Mouse (Mus musculus): ENCODE results near the gene Sirt5.

Sirt5 gene

DNA sequence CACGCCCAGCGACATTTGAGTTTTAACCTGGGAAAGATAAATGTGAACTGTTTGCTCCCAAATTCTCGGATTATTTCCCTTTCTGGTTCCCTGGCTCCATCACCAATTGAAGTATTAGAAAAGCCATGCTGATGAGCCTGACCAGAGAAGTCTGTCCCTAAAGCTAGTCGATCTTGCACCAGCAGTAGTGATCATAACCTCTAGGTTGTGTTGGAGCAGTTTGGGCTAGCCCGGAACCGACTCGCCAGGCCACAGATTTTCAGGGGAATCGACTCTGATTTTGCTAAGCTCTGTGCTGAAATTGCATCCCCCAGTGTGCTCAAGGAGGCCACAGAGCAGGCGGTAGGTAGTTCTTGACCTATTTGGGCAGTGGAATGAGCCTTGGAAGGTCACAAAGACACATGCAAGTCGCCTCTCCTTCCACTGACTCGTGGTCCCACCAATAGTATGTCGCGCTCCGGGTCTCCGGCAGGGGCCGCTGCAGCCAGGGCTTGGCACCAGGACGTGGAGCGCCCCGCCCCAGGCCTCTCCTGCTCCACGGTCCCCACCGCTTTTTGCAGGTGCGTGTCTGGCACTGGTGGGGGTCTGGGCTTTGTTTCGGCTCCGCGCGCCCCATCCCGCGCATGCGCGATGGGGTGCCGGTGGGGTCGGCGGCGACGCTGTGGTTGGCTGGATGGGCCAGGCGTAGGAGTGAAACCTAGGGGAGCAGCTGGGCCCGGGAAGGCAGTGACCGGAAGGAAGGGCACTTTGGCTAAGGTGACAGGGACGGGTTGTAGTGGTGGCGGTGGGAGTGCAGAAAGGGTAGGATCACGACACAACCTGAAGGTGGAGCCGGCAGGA, at the start of gene Sirt5:
Sirt5 (plus strand) TSS at position 512 of the 840 bp plus-strand sequence.
- DNase-seq, result peak; percentile 94

DNA sequence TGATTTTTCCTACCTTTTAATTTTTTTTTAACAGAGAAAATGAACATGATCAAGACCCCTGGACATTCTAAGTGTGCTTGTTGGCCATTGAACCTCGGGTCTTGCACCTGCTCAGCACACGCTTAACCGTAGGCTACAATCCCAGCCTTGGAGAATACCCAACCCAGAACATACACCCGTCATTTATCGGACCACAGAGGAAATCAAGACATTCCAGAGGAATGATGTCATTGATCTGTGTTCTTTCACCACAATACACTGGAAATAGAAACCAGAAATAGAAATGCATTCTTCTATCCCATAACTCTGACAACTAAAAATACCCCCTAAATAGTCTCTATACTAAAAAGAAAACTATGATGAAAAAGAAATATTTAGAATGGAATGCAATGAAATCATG, 47.9 kb upstream of the Sirt5 start:
- DNase-seq, result no peak

DNA sequence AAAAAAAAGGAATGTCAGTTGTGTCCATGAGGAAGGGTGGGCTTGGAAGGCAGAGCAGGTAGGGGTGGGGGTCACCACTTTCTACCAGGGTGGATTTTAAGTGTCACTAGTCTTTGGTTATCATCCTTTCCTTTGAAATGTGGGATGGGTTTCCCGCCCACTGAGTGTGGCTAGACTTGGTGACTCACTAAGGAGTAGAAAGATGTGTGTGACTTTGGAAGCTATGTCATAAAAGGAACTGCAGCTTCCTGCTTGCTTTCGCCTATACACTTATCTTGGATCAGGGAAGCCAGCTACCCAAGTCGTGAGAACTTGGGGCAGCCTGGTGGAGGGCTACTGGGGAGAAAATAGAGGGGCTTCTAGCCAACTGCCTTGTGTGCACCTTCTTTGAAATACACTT, 45.9 kb upstream of the Sirt5 start:
- no peak for DNase-seq

DNA sequence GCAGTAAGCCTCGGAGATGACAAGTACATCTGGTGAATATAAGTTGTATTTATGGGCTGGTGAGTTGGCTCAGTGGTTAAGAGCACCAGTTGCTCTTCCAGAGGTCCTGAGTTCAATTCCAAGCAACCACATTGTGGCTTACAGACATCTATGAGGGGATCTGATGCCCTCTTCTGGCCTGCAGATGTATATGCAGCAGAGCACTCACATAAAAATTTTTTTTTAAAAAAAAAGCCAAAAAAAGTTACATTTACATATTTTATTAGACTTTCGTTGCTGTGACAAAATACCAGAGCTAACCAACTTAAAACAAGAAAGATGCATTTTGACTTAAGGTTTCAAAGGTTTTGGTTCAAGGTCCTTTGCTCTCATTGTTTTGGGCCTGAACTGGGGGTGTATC, 43.8 kb upstream of the Sirt5 start:
- peak; percentile 48 to 50 for DNase-seq

DNA sequence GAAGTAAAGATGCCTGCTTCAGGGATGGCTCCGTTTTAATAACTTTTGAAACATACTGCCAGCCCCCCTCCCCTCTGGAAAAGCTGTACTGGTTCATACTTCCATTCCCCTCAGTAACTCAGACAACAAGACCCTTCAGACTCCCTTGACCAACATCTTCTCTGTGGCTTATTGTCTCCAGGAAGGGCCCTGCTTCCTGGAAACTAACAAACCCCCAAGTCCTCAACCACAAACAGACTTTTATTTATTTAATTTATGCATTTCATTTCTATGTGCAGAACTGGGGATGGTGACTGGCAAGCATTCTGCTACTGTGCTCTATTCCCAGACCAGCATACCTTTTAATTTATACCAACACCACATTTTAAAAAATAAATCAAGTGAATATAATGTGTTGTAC, 39.9 kb upstream of the Sirt5 start:
- no peak for DNase-seq

DNA sequence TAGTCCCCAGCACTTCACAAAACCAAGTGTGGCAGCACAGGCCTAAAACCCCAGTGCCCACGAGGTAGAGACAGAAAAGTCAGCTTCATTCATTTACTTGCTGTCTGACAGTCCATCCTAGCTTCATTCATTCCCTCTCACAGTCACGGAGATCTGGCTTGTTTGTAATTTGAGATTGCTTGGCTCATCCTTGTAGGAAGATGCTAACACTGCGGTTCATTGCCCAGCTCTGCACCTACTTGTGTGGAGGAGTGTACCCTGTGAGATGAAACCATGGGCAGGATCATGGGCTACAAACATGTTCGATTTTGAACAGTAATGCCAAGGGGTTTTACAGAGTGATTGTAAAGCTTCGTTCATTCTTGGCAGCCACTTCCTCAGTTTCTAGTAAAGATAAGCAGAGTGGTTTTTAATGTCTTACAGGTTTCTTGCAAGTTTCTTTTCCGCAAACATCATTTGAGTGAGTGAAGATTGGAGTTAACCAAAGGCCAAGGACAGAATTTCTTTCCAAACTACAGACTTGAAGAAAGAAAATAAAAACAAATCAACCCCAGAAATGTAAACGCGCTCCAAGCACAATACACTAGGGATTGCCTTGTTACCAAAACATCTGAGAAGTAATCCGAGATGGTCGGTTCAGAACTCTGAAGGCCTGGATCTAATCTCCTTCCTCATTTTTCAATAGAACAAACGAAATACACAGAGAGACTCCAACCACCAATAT, 33.4 kb upstream of the Sirt5 start:
- no peak for DNase-seq

DNA sequence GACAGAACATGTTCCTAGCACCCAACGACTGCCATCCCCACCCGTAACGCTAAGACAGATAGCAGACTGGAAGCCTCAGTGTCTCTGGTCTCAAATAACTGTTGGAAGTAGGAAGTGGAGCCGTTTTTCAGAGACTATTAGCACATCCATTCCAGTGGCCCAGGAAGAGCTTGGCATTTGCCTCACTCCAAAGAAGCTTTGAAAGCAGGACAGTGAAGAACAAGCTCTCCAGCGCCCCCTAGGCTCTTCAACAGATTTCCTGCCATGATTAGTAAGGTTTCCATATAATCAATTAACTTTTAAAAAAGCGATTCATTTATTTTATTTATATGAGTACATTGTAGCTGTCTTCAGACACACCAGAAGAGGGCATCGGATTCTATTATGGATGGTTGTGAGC, 32.7 kb upstream of the Sirt5 start:
- DNase-seq, result peak; percentile 48 to 51

DNA sequence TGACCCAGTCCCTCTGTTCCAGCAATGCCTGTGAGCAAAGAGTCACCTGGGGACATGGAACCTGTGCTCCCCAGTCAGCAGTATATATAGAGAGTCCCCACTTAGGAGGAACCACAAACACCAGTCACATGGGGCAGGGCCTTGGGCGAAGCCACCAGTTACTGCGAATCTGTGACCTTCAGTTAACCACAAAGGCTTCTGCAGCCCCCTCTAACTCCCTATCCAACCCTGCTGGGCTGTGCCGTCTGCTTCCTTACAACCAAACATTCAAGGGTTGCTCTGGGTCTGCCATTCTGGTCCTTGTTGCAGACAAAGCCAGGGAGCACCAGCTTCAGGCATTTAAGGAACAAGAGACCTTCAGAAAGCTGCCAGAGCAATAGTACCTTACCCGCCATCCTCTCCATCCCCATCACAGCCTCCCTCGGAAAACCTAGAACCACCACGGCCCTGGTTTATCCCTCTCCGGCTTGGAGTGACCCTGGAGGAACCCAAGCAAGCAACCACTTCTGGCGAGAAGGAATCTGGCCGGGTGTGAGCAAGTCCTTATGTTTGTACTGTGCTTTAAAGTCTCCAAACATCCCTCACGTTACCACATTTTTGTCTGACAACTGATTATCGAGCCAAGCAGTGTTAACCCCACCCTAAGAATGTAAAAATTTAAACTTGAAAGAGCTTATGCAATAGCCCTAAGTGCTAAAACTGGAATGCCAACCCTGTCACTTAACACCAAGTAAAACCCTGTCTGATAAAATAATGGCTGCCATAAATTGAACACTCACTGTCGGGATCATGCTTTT, 28.7 kb upstream of the Sirt5 start:
- DNase-seq, result no peak

DNA sequence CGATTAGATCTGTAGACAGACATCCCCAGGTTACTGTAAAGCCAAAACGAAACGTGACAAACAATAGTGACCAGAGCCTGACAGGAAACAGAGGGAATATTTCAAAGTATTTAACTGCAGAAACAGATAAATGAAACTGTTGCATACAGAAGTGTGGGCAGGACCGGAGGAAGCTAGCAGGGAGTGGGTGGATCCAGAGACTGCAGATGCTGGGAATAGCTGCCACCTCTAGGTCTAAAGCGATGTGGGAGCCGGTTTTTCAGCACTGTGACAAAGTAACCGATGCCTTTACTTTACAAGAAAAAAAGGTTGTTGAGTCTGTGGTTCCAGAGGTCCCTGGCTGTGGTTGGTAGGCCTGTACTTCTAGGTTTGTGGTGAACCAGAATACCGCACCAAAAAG, 27.3 kb upstream of the Sirt5 start:
- DNase-seq, result no peak

DNA sequence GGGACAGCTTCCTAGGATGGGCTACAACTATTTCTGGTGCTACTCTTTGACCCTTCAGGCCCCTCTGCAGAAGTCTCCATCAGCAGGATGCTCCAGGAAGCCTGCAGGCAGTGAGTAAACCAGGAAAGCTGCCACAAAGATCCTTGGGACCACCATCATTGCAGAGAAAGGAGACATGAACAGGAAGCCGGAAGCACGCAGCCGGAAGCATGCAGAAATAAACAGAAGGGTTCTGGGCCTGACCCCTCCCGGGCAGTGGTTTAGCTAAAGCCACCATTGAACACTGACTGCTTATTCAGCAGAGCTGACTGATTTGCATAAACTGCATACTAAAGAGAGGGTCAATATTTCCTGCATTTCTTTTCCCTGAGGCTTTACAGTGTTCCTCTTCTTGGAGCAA, 26.7 kb upstream of the Sirt5 start:
- no peak for DNase-seq

DNA sequence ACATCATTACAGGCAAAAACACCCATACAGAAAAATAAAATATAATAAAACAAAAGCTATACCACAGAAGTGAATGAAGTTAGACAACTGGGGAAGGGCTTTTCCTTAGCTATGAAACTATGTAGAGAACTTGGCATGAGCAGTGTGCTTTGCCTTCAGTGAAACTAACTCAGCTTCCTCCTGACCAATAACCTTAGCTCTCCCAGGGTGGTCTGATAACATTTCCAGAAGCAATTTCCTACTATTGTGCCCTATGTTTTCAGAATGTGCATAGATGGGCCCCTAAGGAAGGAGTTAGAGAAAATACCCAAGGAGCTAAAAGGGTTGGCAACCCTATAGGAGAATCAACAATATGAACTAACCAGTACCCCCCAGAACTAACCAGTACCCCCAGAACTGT, 18.5 kb upstream of the Sirt5 start:
- no peak for DNase-seq

DNA sequence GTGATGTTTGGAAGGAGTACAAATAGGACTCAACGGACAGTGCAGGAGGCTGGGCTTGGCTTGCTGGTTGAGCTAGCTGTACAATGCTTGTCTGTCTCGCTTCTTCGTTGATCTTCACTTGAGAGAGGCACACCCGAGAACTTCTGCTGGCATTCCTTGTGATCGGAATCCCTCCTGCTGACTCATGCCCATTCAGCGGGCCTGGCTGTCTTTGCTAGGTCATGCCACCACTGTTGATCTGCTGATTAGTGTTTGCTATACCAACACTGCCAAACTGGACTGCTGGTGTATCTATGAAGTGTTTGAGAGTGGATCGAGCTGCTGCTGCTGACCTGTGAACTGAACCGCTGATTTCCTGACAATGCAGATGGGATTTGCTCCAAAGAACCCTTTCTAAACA, 15.9 kb upstream of the Sirt5 start:
- no peak for DNase-seq

DNA sequence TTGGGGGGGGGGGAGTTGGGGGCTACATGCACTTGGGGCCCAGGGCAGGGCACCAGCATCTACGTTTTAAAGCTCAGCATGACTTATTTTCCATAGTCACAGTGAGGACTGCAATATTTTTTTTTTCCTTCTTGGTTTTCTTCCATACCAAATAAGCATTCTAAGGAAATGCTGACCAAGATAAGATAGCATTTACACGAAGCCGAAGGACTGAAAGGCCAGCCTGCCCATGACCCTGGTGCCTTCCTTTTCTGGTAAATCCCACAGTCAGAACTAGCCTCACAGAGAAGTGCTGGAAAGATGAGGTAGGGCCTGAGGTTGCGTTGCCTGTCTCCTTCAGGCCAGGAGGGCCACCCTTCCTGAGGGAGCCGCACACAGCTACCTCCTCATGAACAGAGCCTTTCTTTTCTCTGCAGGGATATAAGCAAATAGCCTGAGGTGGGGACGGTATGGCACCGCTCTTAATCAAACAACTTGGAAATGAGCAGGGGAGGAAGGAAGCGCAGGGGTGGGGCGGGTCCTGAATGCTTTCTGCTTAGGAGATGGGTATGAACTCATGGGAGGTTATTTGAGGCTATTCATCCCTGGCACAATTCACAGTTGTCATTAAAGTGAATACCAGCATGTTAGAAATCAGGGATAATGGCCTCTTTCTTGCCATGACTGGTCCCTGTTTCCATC, 14.7 kb upstream of the Sirt5 start:
- DNase-seq, result no peak

DNA sequence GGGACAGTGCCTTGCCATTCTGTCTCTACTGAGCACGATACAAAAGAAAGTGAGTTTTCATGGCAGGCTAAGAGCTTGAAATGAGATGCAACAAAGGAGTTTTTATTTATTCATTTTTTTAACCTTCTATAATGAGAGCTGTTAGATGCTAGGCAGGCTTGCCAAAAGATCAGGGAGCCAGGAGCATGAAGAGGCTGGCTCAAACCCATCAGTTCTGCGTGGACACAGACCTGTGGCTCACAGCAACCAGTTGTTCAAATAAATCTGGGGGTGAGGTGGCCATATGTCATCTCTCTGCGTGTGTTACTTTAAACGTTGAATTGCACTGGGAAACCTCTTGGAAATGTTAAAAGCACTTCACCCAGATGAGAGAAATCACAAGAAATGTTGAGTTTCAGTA, 11.9 kb upstream of the Sirt5 start:
- no peak for DNase-seq

DNA sequence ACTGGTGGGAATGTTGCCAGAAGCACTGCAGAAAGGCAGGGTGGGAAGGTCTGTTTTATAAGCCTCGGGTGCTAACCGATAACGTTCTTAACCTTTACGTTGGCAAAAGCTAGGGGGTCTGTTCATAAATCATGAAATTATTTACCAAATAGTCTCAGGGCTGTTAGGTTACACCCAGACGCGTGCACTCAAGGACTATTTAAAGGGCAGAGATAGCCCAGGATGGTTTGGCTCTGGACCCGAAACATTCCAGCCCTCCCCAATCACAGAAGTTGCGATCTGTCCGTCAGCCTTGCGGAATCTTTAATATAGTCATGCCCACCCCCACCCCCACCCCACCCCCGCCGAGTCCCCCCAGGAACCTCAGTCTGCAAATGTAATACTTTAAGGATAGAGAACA, 10.9 kb upstream of the Sirt5 start:
- DNase-seq, result no peak

DNA sequence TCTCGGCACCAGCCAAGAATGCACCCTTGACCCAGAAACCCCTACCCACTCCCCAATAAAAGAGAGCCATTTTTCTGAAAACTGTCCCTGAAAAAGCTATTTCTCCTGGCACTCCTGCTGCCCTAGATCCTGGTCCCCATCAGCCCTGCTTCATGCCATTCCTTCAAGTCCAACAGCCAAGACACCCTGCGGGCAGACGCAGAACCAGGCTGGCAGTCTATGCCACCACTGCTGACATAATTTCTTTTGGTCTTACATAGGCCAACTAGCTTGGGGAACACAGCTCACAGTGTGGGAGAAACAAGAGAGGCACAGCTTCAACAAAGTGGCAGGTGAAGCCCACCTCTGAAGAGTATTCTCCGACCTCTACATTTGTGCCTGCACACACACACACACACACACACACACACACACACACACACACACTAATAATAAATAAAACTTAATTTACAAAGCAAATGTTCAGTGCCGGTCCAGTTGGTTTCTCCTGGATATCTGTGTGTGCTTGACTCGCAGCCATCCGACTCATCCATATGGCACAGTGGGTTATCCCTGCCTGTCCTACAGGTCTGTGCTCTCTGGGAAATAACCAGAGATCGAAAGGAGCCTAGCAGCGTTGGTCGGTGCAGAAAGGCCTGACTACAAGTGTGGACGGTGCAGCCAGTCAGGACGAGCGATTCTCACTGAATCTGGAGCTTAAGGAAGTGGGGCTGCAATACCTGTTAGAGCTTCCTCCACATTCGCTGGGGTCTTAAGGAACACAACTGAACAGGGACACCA, 8.8 kb upstream of the Sirt5 start:
- no peak for DNase-seq

DNA sequence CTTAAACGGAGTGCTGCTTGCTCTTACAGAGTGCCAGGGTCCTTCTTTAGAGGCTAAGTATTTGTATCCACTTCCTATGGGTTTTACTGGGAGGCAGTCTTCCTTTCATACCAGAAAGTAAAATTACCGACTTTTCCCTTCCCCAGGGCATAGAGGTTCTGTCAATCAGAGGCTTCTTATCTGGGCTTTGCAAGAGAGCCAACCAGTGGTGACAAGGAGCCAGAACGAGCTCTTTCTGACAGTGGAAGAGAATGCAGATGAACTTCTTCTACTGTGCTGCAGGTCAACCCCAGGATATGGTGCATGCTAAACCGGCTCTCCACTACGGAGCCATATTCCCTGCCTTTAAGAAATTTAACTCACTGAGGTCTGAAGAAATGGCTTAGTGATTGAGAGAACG, 4.8 kb upstream of the Sirt5 start:
- DNase-seq, result no peak

DNA sequence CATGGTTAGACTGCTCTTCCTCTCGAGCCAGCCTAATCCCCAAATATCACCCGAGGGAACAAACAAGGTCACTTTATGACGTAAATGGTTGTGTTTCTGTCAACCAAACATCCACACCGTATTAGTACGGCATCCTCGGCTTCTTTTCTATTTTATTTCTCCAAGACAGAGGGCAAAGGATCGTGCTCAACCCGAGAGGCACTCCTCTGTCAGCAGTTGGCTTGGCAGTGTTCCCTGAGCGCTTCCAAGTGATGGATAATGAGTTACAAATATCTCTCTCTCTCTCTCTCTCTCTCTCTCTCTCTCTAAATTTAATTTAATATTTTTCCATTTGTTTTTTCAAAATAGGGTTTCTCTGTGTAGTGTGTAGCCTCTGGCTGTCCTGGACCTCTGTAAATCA, 2.9 kb upstream of the Sirt5 start:
- DNase-seq, result no peak

DNA sequence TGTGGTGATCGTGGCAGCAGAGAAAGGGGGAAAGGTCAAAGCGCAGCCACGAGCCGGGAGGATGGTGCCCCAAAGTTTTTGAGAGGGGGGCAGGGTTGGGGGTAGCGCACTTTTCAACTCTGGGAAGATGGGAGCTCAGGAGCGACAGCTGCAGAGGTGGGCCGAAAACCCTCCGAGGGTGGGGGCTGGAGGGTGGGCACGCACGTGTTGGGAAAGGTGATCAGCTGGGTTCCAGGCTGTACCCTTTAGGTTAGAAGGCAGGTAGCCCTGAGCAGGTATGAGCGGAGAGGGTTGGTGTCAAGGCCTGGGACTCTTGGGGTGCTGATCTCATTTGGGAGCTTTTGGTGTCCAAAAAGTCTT, 509 bp downstream of the Sirt5 start:
- no peak for DNase-seq

DNA sequence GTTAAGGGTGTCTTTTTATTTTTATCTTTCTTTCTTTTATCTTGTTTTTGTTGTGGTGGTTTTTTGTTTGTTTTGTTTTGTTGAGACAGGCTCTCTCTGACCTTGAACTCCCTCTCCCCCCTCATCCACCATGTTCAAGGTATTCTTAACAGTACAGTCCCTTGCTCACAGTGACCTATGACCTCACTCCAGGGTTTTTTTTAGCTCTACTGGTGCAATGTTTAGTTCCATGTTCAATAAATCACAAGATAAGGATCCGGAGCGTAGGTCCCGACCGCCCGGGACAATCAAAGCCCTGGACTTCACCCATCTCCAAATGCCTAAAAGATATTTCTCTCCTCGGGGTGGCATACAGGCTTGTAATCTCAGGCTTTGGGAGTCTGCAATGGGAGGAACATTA, 4.8 kb downstream of the Sirt5 start:
- no peak for DNase-seq

DNA sequence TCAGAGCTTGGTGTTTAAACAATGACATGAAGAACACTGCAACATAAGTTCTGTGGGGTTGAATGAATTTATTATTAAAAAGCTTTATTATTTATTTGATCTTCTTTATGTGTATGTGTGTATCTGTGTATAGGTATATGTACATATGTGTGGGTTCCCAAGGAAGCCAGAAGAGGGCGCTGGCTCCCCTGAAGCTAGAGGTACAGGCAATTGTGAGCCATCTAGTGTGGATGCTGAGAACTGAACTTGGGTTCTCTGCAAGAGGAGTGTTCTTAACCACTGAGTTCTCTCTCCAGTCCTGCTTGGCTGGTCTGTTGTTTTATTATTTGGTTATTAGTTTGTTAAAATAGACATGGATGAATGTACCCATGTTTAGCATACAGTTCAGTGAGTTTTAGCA, 7.6 kb downstream of the Sirt5 start:
- DNase-seq, result peak in 1 of 2 experiments; percentile 8

DNA sequence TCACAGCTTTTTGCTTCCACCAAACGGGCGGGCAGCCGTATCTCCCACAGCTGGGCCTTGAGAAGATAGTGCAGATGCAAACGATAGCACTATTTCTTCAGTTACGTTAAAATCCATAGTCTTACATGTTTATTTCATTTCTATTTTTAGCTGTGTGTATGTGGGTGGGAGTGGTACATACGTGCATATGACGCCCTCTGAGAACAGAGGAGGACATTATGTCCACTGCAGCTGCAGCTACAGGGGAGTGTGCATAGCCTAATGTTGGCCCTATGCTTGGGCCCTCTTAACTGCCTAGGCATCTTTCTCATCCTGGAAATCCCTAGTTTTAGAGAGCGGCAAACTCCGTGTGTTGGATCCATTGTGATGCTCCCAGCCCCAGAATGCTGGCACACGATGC, 8.9 kb downstream of the Sirt5 start:
- no peak for DNase-seq

All from B cell, adult 2 months (primary cell).